Mouse (Mus musculus) right cerebral cortex, postnatal 10 days (tissue): Measurements from ENCODE around the gene Eef1akmt3.

Experiments
- DNase-seq, 2 experiments: peaks; one replicate each; pipeline ENCODE4 v3.0.0; 2021; ENCODE audit warnings: low spot score in 2 of 2

Gene Eef1akmt3

DNA sequence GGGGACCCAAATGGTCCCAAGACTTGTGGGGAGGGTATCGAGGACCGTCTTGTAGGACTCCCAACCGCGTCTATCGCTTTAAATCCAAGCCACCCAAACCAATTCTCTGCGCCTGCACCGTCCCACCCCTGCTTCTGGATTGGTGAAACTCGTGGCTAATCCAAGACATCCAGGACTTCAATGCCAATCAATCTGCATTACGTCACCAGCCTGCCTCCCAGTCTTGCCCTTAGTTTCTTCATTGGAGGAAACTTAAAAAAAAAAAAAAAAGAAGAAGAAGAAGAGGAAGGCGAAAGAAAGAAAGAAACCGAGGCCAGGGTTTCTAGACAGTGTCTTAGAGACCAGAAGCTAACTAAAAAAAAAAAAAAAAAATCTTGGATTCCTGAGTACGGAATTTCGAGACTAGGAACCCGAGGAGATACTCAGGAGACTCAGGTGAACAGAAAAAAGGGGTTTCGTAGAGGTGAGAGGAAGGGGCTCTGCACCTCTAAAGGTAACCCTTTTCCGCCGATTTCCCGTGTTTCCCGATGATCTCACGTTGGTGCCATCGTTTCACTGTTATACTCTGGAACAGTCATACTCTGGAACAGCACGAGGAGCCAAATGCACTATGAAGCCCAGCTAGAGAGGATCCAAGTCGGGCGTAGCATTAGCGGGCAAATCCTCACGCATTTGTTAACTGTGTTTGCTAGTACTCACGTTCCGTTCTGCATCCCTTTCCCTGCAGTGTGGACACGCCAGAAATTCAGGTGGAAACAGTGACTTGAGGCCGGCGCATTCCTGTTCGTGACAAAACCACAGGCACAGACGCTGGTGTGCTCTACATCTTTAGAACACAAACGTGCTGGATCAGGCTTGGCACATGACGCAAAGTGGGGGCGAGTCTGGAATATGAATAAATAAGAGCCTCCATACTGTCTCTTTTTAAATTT is 29.1 kb upstream of the Eef1akmt3 start, which contains the start of gene Tspan31:
Tspan31 (minus strand) TSS at position 75 of the 932 bp plus-strand sequence.
- peak; percentile 96 to 98 for DNase-seq

DNA sequence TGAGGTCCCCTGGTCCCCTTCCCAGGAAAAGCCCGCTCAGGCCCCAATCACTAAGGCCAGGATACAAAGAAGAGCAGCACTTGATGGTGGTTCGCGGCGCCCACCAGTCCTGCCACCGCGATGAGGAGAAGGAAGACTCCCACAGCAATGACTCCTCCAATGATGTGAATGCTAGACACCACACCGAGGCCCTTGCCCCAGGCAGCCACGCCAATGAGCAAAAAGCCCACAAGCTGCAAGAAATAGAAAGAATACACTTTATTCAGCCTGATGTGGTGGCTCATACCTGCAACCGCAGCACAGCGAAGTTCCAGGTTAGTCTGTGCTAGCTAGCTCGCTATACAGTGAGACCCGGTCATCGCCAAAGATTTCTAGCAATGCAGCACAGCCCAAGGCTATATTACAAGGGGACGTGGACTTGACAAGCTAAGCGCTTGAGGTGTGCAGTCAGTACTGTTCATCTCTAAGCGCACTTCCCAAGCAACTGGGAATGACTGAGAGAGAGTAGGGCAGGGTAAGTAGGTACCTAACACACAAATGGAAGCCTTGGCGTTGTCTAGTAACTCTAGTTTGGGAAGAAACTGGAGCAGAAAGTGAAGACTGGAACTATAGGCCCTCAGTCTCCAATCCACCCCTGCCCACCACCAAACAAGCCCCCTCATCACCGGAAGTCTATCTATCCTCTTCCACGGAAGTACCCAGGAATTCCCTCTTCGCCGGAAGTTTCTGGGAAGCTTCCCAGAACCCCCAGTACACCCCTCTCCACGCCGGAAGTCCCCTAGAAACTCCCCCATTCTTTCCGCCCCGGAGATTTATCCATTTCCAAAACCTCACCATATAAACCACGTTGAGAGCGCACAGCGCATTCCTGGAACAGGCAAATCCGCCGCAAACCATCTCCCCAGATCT is 28.2 kb upstream of the Eef1akmt3 start:
- DNase-seq: peak; percentile 40 to 76

DNA sequence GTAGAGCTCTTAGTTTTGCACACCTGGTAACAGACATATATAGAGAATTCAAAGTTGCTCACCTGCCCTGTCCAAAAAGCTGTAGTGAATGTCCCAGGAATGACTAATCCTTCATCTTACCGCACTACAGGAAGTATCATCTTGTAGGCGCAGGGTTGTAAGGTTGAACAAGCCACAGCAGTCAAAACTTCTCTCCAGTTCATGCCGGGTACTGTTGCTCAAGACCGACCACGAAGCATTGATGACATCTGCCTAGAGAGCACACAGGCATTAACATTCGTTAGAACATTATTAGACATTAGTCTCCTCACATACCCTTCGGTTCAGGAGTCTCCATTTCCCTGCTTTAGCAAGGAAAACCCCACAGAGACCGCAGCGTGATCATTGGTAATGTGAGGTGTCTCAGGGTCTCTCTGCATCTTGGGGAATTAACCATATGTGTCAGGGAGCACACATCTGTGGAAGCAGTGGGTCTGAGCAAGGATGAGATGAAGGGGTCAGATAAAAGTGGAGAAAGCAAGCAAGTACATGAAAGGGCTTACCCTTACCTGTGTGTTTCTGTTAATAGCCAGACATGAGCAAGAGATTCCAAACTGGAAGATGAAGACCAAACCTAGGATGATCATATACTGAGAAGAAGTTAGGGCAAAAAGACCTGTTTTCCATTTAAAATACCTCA is 27.2 kb upstream of the Eef1akmt3 start:
- DNase-seq: no peak

DNA sequence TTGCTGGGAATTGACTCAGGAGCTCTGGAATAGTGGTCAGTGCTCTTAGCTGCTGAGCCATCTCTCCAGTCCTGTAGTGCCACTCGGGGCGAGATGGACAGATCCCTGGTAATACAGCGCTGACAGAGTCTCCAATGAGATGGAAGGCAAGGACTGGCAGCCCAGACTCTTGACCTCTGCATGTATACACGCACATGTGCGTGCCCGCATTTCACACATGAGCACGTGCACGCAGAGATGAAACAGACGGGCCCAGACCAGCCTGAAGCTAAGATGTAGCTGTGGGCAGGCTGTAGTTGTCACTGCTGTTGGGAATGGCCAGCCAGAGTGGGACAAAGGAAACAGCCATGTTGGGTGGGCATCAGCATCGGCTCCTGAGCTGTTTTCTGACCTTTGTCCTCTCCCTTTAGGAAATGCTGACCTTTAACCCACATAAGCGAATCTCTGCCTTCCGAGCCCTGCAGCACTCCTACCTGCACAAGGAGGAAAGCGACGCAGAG is 25.3 kb upstream of the Eef1akmt3 start:
- peak in 1 of 2 experiments; percentile 42 for DNase-seq

DNA sequence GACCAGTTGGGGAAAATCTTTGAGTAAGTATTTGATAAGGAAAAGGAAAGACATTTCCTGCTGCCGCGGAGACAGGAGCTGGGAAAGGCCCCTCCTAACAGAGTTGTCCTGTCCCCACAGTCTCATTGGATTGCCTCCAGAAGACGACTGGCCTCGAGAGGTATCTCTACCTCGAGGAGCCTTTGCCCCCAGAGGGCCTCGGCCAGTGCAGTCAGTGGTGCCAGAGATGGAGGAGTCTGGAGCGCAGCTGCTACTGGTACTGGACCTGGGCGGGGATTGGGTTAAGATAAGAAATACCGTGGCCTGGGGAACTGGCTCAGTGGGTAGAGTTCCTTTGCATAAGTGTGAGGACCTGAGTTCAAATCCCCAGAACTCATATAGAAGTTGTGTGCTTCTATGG is 24.7 kb upstream of the Eef1akmt3 start:
- peak in 1 of 2 experiments; percentile 56 for DNase-seq

DNA sequence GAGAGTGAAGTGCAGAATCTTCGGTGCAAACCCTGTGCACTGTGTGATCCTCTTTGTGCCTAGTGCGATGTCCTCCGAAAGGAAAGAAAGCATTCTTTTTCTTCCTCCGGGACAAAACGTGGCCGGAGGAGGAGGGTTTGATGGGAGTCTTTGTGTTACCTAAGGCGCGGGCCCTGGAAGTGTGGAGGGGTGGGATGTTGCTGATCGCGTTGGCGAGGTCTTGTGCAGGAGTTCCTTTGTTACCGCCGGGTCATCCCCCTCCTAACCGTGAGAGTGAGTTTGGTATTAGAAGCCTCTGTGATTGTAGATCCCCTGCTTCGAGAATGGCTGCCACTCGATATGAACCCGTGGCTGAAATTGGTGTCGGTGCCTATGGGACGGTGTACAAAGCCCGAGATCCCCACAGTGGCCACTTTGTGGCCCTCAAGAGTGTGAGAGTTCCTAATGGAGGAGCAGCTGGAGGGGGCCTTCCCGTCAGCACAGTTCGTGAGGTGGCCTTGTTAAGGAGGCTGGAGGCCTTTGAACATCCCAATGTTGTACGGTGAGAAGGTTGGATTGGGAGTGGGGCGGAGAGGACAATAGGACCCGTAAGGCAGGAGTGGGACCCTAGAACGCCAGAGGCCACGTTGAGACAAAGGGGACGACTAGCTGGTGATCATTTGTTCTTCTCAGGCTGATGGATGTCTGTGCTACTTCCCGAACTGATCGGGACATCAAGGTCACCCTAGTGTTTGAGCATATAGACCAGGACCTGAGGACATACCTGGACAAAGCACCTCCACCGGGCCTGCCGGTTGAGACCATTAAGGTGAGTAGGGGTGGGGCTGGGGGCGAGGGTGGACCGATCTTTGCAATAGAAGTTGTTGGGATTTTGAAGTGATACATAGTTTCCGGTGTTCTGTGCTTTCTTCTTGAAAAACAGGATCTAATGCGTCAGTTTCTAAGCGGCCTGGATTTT is 22.9 kb upstream of the Eef1akmt3 start:
- no peak for DNase-seq

DNA sequence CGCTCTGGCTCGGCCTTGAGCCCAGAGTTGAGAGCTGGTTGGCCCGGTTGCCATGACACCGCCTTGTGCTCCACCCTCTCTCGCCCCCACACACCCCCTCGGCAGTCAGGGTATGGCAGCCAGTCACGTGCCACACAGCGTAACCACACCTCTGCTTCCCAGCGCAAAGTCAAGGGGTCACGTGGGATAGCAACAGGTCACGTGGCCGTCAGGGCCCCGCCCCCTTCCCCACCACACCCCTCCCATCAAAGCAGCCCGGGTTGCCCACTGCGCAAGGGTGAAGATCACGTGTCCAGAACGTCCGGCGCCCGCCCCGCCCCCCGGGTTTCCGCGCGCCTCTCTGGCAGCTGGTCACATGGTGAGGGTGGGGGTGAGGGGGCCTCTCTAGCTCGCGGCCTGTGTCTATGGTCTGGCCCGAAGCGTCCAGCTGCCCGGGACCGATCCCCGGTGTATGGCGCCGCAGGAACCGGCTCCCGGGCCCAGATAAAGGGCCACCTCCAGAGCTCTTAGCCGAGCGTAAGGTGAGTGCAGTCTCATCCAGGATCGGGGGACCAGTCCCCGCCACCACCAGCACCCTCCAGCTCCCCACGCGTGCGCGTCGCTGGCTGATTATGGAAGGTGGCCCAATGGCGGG is 22.0 kb upstream of the Eef1akmt3 start, which contains the start of gene Cdk4:
Cdk4 (plus strand) TSS at position 296 of the 634 bp plus-strand sequence.
- DNase-seq: peak; percentile 99

DNA sequence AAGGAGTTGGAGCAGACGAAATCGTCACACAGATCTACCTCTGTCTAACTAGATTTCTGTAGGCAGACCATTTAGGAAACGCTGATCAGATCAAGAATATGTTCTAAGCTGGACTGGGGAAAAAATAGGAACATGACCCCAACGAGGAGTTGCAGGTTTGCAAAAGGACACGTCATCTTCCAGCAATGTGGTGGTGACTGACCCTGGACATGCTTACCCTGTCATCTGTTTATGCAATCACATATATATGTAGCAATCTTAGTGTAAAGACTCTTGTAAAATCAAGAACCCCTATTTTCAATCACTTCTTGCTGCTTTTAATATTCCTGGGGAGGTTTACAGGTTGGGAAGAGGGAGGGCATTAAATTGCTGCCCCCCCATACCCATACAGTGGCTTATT is 21.2 kb upstream of the Eef1akmt3 start:
- peak in 1 of 2 experiments; percentile 20 for DNase-seq

DNA sequence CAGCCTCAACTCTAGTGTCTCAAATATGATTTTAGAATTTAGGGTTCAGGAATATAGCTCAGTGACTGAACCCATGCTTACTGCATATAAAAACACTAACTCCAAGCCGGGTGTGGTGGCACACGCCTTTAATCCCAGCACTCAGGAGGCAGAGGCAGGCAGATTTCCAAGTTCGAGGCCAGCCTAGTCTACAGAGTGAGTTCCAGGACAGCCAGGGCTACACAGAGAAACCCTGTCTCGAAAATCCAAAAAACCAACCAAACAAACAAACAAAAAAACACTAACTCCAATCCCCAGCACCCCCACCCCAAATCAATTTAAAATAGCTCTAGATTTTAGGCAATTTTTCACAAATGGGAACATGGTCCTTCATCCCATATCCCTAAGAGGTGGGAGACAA is 20.8 kb upstream of the Eef1akmt3 start:
- DNase-seq: peak in 1 of 2 experiments; percentile 32

DNA sequence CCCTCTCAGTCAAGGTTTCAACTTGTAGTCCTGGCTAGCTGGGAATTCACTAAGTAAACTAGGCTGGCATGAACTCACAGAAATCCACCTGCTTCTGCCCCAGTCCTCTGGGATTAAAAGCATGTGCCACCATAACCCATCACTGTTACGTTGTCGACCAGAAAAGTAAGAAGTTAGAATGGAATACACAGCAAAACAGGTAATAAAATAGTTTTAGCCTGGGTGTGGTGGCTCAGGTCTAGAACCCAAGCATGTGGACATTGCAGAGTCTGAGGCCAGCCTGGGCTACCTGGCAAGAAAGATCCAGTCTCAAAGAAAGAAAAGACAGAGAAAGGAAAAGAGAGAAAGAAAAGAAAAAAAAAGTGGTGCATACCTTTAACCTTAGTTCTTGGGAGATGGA is 20.2 kb upstream of the Eef1akmt3 start:
- DNase-seq: peak in 1 of 2 experiments; percentile 21

DNA sequence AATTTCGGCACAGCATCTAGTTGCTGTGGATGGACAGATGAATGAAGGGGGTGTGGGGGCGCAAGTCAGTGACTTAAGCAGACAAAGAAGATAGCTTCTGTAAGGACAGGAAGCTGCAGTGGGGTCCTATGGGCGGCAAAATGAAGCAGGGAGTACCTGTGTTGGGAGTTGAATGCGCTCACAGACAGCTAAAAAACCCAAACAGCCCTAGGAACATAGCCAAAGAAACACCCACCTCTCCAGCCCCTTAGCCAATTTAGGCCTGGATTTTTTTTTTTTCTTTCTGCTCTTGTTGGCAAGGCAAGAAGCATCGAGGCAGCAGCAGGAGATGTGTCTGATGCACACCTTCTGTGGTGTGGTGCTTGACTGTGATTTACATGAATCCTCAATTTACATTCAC is 19.8 kb upstream of the Eef1akmt3 start:
- DNase-seq: peak; percentile 45 to 64

DNA sequence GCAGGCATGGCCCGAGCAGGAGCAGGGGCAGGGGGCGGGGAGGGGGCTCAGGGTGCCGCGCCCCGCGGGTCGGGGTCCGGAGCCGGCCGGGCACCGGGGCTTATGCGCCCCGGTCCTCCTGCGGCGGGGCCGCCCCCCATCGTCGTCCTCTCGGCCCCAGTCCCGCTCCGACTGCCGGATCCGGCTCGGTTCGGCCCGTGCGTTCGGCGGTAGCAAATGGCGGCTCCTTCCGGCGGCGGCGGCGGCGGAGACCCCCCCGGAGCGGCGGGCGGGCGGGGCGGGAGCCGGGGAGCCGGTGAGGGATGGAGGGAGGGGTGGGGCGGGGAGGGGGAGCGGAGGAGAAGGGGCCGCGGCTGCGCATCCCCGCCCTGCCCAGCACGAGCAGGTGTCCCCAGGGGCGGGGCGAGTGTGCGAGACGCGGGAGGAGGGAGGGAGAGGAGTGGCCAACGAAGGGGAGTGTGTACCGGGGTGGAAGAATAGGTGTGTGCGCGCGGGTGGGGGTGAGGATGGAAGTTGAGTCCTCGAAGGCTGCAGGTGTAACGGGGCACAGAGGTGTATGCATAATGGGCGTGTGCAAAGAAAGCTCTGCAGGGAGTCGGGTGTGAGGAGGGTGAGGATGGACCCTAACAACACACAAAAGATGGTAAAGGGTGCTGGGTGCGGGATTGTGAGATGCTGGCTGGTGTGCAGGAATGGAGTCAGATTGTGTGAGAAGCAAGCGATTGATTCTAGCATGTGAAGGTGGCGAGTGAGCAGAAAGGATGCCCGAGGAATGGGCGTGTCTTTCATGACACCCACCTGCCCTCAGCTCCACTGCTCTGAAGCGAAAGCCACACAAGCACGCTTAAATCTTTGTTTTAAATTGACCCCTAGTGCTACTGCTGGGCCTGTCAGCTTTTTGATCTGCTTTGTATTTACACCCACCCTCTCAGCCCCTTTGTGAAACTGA is 18.9 kb upstream of the Eef1akmt3 start, which contains the start of gene March9:
March9 (minus strand) TSS at position 217 of the 949 bp plus-strand sequence.
- peak; percentile 90 to 91 for DNase-seq

DNA sequence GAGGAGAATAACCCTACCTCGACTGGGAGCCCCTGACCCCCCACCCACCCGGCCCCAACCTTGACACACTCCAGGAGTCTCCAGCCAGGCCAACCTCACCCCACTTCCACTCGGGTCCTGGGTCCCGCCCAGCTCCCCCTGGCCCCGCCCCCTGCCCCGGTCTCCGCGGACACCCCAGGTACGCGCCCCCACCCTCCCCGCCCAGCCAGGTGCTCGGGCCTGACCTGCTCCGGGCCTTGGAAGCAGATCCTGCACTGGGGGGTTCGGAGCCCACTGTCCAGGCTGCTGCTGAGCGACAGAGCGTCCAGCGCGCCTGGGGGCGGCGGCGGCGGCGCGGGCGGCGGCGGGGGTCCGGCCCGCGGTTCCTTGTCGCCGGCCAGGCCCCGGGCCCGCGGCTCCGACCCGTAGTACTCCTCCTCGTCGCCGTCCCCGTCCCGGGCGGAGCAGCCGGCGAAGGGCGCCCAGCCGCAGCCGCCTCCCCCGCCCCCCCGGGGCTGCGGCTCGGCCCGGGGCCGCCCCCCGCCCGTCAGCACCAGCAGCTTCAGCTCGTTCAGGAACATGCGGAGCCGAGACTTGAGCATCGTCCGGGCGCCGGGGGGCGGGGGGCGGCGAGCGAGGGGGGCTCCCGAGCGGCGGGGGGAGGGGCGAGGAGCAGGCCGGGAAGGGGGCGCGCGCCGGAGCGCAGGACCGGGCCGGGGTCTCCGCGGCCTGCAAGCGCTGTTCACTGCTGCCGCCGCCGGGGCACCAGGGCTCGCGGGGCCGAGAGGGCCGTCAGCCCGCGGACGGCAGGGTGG is 18.1 kb upstream of the Eef1akmt3 start:
- peak in 1 of 2 experiments; percentile 55 for DNase-seq

DNA sequence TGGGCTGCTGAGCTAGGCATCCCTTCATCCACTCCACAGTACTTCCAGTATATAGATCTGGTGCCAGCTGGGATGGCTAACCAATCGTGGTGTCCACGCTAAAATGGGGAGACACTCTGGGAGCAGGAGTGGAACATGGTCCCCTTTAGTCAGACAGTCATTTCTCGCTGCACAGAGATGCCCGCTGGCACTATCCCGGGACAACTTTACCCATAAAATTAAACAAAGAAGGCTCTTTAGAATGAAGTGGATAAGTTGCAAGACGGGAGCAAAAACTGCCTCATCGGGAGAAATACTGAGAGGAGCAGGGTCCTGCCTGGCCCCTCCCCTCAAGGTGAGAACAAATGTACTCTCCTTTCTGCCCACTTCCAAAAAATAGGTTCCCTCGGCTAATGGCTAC is 17.4 kb upstream of the Eef1akmt3 start:
- no peak for DNase-seq

DNA sequence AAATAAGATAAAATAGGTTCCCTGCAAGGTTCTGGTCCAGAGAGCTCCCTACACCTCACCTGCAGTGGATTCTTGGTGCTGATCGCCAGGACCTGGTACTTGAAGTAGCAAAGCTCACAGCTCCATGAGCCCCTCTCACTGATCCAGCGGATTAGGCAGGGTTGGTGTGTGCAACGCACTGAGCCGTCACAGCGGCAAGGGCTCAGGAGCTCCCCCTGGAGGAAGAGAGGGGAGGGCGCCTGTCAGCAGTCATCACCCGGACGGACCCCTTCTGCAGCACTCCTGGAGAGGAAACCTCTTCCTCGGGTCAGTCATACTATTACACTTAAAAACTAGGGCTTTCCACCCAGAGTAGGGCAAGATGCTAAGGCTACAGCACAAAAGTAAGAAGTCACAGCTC is 16.8 kb upstream of the Eef1akmt3 start:
- peak; percentile 76 to 84 for DNase-seq

DNA sequence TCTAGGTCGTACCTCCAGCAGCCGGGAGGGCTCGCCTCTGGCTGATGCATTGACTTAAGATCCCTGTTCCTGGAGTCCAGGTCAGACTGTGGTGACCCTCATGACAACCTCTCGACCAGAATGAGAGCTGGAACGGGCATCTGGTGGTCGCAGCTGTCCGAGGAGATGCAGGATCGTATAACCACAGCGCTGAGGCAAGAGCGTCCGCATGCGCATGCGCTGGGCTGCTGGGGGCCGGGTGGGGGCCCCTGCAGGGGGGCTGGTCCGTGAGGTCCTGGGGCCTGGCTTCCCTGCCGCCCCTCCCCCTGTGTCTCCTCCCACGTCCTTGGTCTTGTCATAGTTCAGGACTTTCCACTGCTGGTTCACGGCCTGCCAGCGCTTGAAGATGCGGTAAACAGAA is 15.2 kb upstream of the Eef1akmt3 start:
- DNase-seq: peak in 1 of 2 experiments; percentile 38

DNA sequence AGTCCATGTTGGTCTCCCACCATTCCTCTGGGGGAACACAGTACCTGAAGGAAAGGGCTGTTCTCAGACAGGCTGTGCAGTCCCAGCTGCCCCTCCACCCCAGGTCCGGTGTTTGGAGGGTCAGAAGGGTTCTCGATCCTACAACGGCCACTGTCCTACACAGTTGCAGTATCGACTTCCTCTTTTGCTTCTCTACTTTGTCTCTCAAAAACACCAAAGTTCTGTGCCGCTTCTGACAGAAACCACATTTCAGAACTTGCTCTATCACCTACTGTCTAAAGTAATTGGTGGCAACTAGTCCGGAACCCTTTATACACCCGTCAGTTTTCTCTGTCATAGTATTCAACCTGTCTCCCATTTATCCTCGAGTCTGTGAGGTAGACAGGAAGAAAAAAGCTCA is 14.1 kb upstream of the Eef1akmt3 start:
- no peak for DNase-seq

DNA sequence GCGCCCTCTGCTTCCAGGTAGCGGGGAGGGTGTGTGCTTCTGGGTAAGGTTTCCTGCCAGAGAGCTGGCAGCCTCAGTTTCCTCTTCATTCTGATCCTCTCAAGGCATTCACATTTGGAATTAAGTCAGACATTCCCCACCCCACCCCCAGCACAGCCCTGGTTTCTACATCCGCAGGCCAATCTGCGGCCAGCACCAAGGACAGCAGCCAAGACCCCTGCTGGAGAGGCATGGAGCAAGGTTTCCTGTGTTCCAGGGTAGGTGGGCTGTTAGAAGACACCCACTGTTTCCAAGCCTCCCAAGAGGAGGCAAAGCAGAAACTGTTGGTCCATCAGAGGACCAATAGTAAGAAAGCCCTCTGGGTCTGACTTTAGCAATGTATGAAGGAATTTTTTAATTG is 13.3 kb upstream of the Eef1akmt3 start:
- DNase-seq: no peak
